Mouse (Mus musculus) olfactory bulb, adult 2 months (tissue): ENCODE results near the gene Krt80. TPM values are rescaled to one million over a fixed set of nuclear protein-coding genes. Genes with fewer than 3 reads are reported as not detected.

ENCODE experiments used
- H3K27ac ChIP-seq: fragments of 200-500 bp; 2 replicates; pipeline ENCODE4 v1.5.1; 2012; ENCODE audit warnings: low read depth, low read length; ENCODE audit not compliant: insufficient read depth
- H3K4me1 ChIP-seq: fragments of 200-500 bp; 2 replicates; pipeline ENCODE4 v1.6.1; 2012; ENCODE audit warnings: low read length; ENCODE audit not compliant: control insufficient read depth, insufficient read depth
- H3K4me3 ChIP-seq: fragments of 200-500 bp; 2 replicates; pipeline ENCODE4 v1.5.1; 2012; ENCODE audit warnings: mild to moderate bottlenecking, low read depth, low read length, moderate library complexity; ENCODE audit not compliant: insufficient read depth
- CTCF ChIP-seq: fragments of 200-500 bp; IDR thresholded peaks from 2 replicates; pipeline ENCODE4 v1.5.1; 2012; ENCODE audit warnings: low read depth, mild to moderate bottlenecking, low read length, moderate library complexity; ENCODE audit not compliant: insufficient read depth
- POLR2A ChIP-seq: fragments of 200-500 bp; IDR thresholded peaks from 2 replicates; pipeline ENCODE4 v1.6.1; 2012; ENCODE audit warnings: mild to moderate bottlenecking, low read depth, low read length, moderate library complexity; ENCODE audit not compliant: insufficient read depth
- WGBS: fragments of 180-500 bp; shearing (Covaris S2); methylation state at CpG from one replicate; pipeline ENCODE4 v1.1.7; 2018; 5-methylcytosine and 5-hydroxymethylcytosine counted together
- polyA plus RNA-seq: library from polyadenylated mRNA; stranded (reverse); fragments of >200 nt; gene quantifications from 2 replicates; pipeline ENCODE4 v1.2.4, GENCODE M21; 2012; ENCODE audit warnings: low replicate concordance; ENCODE audit not compliant: missing spikeins, insufficient read depth, insufficient read length

Gene Krt80
- polyA plus RNA-seq, 1 experiment: not detected

DNA sequence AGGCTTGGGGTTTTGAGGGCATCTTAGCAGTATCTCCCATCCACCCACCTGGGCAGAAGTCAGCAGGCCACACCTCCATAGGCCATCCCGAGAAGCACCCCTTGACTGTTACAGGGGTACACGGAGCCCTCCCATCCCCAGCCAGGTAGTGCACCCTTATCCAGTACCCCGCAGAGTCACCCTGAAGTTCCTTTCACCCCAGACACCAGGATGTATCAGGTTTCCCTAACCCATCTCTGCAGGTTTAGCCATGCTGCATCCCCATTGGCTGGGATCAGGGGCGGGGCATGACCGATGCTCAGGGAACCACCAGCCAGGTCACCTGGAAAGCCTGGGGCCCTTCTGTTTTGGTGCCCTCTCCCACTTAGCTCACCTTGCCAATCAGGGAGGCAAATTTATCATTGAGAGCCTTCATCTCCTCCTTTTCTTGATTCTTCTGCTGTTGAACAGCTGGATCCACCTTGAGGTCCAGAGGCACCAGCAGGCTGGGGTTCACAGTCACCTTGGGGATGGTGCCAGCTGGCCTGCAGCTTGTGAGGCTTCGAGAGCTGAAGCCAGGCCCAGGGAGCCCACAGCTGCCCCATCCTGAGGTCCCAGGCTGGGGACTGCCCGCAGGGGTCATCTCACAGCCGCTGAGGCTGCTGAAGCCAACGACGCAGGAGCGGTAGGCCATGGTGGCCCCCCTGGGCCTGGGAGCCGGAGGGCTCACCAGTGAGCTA lies 421 bp downstream of the Krt80 start:
- 68% methylated on average over 12 of the region's 12 CpGs for WGBS

DNA sequence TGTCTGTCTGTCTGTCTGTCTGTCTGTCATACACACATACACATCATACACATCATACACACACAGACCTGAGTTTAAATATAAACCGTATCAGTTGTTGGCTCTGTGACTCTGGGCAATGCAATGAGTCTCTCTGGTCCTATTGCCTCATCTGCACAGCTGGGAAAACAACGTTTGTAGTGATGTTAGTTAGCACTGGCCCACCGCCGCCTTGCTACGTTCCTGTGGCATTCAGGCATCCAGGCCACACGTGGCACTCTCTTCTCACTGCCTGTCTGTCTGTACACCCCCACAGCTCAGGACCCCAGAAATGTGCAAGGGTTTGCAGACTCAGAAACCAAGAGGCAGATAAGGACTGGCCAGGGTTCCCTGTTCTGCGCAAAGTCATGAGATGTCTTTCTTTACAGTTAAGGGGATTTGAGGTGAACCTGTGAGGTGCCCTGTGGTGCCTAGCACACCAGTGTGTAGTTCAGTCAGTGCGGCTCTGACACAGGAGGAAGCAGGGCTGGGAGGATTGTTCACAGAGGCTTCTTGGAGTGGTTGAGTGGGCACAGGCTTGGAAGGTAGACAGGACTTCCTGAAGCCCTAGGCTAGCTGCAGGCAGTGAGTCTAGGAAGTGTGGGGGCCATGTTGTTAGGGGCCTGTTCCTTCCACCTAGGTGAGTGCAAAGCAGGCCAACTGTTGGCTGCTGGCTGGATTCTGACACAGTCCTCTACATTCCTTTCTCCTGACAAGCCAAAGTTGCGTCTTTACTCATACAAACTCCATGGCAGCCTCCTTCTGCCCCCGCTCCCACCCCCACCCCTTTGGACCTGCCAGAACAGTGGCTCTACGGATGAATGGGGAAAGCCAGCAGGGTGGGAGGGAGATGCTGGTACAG lies 1.2 kb downstream of the Krt80 start:
- no peak overlapping the region for H3K4me3 ChIP-seq
- no peak for TF ChIP-seq CTCF
- TF ChIP-seq POLR2A: no peak
- peaks cover 39% of the 10 kb centered on the region for H3K4me1 ChIP-seq
- 81% methylated on average over 11 of the region's 11 CpGs for WGBS
- H3K27ac ChIP-seq: no peak overlapping the region

More for the DNA sequence above, 421 bp downstream of the Krt80 start:
- no peak overlapping the region for H3K27ac ChIP-seq
- TF ChIP-seq POLR2A: no peak
- H3K4me1 ChIP-seq: peaks cover 41% of the 10 kb centered on the region
- H3K4me3 ChIP-seq: no peak overlapping the region

DNA sequence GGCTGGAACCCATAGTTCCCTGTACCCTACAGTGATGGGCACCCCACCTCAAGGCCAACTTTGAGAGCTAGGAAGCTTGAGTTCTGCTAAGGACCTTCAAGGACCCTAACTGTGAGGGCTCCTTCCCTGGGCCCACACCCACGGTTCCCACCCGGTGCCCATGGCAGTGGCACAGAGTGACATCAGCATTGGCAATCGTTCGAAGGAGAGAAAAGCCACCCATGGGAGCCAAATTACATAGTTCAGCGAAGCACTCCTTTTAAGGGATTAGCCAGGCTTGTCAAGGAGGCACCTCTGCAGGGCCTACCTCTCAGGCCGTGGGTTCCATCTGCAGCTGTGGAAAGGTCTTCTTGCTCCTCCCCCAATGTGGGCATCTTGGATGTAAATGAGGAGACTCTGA lies 1.9 kb downstream of the Krt80 start:
- Histone ChIP-seq H3K4me3 (no peak overlapping the region), H3K27ac (no peak overlapping the region), H3K4me1 (peaks cover 32% of the 10 kb centered on the region)
- TF ChIP-seq CTCF (no peak), POLR2A (no peak)
- WGBS: 31% methylated on average over 6 of the region's 6 CpGs

DNA sequence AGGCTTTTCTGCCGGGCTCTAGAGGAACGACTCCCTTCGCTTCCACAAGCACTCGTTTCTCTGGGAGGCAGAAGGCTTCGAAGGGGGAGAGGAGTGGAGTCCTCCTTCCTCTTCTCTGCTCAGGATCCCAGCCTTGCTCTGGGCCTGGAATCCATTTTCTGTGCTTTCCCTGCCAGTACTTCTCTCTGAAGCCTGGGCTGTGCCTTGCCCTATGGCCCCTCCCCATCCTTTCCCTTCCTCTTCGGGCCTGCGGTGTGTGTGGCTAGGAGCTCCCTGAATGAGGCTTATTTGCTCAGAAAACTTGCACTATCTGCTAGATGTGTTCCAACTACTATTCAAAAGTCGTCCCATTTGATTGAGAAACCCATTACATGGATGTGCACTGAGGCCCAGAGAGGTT lies 2.5 kb downstream of the Krt80 start:
- H3K27ac ChIP-seq: no peak overlapping the region
- TF ChIP-seq CTCF (no peak), POLR2A (no peak)
- peaks cover 35% of the 10 kb centered on the region for H3K4me1 ChIP-seq
- no peak overlapping the region for H3K4me3 ChIP-seq
- WGBS: 89% methylated on average over 8 of the region's 8 CpGs

DNA sequence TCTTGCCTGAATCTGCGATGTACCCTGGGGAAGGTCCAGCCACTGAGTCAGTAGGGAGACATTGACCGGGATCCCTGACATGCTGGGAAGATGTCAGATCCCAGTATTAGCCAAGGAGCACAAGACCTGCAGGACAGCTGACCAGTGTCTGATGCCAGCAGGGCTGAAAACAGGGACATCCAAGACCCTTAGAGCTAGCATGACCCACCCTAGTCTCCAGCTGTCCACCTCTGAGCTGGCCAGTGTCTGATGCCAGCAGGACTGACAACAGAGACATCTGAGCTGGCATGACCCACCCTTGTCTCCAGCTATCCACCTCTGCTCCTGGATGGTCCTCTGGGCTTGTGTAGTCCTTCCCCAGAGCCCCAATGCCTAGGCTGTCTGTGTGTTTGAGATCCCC lies 3.0 kb downstream of the Krt80 start:
- peaks cover 41% of the 10 kb centered on the region for H3K4me1 ChIP-seq
- H3K27ac ChIP-seq: no peak overlapping the region
- WGBS: 87% methylated on average over 2 of the region's 2 CpGs
- no peak overlapping the region for H3K4me3 ChIP-seq
- TF ChIP-seq CTCF: no peak
- TF ChIP-seq POLR2A: no peak

DNA sequence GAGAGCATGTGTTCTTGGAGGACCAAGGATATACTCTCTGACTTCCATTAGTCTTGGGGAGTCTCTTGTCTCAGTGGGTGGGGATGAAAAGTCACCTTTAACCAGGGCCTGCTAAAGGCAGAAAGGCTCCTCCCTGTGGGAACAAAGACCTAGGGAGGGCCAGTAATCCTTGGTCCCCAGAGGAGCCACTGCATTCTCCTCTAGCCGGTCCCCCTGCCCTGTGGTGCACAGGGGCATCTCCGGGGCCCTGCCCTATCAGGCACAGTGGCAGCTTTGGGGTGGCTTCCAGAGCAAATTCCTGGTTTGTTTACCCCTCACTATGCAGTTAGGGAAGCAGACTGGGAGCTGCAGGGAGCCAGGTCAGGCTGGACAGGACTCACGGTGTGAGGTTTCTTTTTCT lies 3.5 kb downstream of the Krt80 start:
- TF ChIP-seq POLR2A (no peak), CTCF (no peak)
- Histone ChIP-seq H3K4me1 (peaks cover 42% of the 10 kb centered on the region), H3K4me3 (no peak overlapping the region), H3K27ac (no peak overlapping the region)
- 76% methylated on average over 3 of the region's 3 CpGs for WGBS

DNA sequence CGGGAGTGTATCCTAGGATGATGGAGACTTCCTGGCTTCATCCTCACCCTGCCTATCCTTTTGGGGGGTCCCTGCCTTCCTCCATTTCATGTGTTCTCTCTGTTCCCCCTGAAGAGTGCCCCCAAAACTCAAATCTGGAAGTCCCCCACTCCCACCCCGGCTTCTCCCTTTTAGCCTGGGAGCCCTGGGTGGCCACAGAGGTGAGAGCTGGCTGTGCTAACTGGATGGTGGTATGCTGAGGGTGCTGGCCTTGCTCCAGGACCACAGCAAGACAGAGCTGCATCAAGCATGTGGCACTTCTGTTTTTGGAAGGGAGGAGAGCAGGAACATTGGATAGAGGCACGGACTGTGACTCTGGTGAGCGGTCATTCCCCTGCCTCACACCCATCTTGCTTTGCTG lies 4.2 kb downstream of the Krt80 start:
- H3K4me1 ChIP-seq: peaks cover 42% of the 10 kb centered on the region
- no peak for TF ChIP-seq POLR2A
- no peak for TF ChIP-seq CTCF
- H3K4me3 ChIP-seq: no peak overlapping the region
- H3K27ac ChIP-seq: no peak overlapping the region
- 76% methylated on average over 4 of the region's 4 CpGs for WGBS

DNA sequence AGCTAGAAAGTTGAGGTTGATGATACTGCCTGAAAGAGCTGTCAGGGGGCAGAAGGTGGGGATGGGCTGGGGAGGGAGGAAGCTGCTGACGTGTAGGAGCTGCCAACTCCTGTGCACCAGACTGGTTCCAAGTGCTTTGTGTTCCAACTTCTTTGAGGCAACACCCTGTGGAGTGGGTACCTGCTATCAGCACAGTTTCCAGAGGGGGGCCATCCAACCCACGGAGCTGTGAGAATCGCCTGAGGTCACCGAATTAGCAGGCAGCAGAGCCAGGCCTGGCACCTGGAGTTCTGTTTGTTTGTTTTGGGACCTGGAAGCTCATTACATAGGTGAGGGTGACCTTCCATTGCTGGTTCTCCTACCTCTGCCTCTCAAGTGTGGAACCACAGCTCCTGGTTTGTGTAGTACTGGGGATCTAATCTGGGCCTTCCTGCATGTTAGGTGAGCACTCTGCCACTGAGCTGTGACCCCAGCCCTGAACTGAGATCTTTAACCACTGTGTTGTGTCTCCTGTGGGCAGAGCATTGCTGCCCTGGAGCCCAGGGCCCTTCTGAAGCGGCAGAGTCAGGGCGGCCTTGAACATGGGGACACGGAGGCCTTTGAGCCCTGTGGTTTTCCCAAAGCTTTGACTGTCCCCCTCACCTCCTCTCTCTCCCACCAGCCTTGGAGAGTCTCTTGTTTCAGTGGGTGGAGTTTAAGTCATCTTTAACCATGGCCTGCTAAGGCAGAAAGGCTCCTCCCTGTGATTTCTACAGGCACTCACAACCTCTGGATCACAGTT lies 4.9 kb downstream of the Krt80 start:
- no peak overlapping the region for H3K27ac ChIP-seq
- peaks cover 37% of the 10 kb centered on the region for H3K4me1 ChIP-seq
- 87% methylated on average over 7 of the region's 7 CpGs for WGBS
- TF ChIP-seq POLR2A (no peak), CTCF (no peak)
- no peak overlapping the region for H3K4me3 ChIP-seq

DNA sequence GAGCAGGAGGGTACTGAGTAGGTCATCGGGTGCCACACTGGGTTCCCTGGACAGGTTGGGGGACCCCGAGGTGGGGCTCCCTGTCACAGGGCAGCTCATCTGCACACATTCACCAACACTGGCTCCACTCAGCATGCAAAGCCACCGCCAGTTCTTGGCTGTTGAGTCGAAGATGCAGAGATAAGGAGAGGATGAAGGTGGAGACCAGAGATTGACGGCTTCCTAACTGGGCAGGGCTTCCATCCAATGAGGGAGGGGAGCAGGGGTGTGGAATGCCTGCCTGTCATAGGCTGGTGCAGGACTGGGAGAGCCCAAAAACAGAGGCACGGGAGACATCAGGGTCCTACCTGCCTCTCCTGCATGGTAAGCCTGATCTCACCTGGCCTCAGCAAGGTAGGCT lies 5.5 kb downstream of the Krt80 start:
- TF ChIP-seq POLR2A (no peak), CTCF (no peak)
- 86% methylated on average over 6 of the region's 6 CpGs for WGBS
- Histone ChIP-seq H3K4me1 (peaks cover 34% of the 10 kb centered on the region), H3K27ac (no peak overlapping the region), H3K4me3 (no peak overlapping the region)
